ENCODE assay signal across 27 mouse cellular contexts in the genomic region with DNA sequence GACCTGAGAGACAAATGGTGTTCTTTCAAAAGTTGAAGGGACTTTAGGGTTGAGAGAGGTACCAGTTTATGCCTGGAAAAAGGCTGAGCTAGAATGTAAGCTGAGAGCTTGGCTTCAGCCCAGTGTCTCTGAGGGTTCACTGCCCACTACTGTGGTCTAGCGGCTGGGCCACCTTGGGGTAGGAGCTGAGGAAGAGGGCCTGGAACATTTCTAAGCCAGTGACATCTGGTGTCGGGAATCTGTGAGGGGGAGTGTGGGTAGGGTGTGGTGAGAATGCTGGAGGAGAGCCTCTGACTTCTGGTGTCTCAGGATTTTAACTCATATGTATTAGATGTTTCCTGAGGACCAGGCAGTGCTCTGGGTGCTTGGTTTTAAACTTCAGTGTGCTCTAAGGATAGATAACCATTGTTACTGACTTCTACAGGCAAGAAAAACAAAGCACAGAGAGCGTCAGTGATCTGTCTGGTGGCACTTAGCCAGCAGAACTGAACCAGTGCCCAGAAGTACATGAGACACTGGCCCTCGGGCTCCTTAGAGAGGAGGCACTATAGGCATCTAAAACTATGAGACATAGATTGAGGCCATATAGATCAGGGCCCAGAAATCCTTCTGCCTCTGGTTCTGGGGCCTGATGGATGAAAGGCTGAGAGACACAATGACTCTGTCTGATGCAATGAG. TPM values are rescaled to one million over a fixed set of nuclear protein-coding genes. Genes with fewer than 3 reads are reported as not detected.
DNase-seq lines count a peak whose midpoint lies in the region; ATAC-seq lines count a peak whose summit lies in the region.
"Had no signal": no experiment of that assay in that cellular context is flagged by ENCODE, and none has a peak within 500 bp of the region (broad histone marks: within the 10 kb centered on the region; RNA-seq: fewer than 3 reads in every experiment).

No protein-coding gene starts in this region.

- peaks cover 4% of the 10 kb centered on the region; the same call in 1 of the 2 replicates for H3K4me1 ChIP-seq in midbrain, embryonic 11.5 days (ENCODE audit: control insufficient read depth, insufficient read depth, low read length)
- H3K4me1 ChIP-seq: limb, embryonic 15.5 days; liver, embryonic 15.5 days had no signal

- no peak overlapping the region for H3K4me3 ChIP-seq in midbrain, embryonic 11.5 days (ENCODE audit: low read depth, low read length)
- H3K4me3 ChIP-seq: embryonic facial prominence, embryonic 12.5 days; erythroblast, embryonic 14.5 days; forebrain, embryonic 13.5 days; limb, embryonic 15.5 days; liver, embryonic 15.5 days; midbrain, embryonic 13.5 days; neural tube, embryonic 12.5 days had no signal

- no peak for ATAC-seq in cerebellum, adult (ENCODE audit: insufficient number of reproducible peaks, low FRiP score, low TSS enrichment)
- no peak for ATAC-seq in midbrain, embryonic 11.5 days (ENCODE audit: low FRiP score)
- no peak for ATAC-seq in megakaryocyte, adult 5-6 weeks (ENCODE audit: poor library complexity, severe bottlenecking)
- ATAC-seq: forebrain, embryonic 13.5 days; inflammation-experienced regulatory T-cells, adult 6 months; midbrain, embryonic 13.5 days had no signal

- no peak overlapping the region for H3K9ac ChIP-seq in midbrain, embryonic 11.5 days (ENCODE audit: low read length)
- H3K9ac ChIP-seq: embryonic facial prominence, embryonic 12.5 days; forebrain, embryonic 13.5 days; limb, embryonic 15.5 days; liver, embryonic 15.5 days; midbrain, embryonic 13.5 days; neural tube, embryonic 12.5 days had no signal

- H3K9me3 ChIP-seq in midbrain, embryonic 11.5 days (ENCODE audit: control insufficient read depth, low read length), result no peaks in the 10 kb centered on the region
- H3K9me3 ChIP-seq: embryonic facial prominence, embryonic 12.5 days; forebrain, embryonic 13.5 days; limb, embryonic 15.5 days; liver, embryonic 15.5 days; midbrain, embryonic 13.5 days; neural tube, embryonic 12.5 days had no signal

- no peak overlapping the region for H3K27ac ChIP-seq in midbrain, embryonic 11.5 days (ENCODE audit: low read depth, low read length)
- H3K27ac ChIP-seq: embryonic facial prominence, embryonic 12.5 days; limb, embryonic 15.5 days; liver, embryonic 15.5 days; midbrain, embryonic 13.5 days; neural tube, embryonic 12.5 days had no signal

- intact Hi-C loops in left cerebral cortex, postnatal 4 days (cut with DNase I), result no loop called here

- 71% methylated on average over 4 of the region's 4 CpGs for WGBS in midbrain, embryonic 11.5 days

- no peak overlapping the region for H3K4me2 ChIP-seq in midbrain, embryonic 11.5 days
- H3K4me2 ChIP-seq: embryonic facial prominence, embryonic 12.5 days; forebrain, embryonic 13.5 days; limb, embryonic 15.5 days; liver, embryonic 15.5 days; midbrain, embryonic 13.5 days; neural tube, embryonic 12.5 days had no signal

- no peaks in the 10 kb centered on the region for H3K27me3 ChIP-seq in midbrain, embryonic 11.5 days (ENCODE audit: control insufficient read depth, insufficient read depth, low read length)
- H3K27me3 ChIP-seq: embryonic facial prominence, embryonic 12.5 days; forebrain, embryonic 13.5 days; liver, embryonic 15.5 days; midbrain, embryonic 13.5 days; neural tube, embryonic 12.5 days had no signal

- DNase-seq in cerebellum, adult 18-20 months, result peak; percentile 72 to 78
- peak; percentile 69 for DNase-seq in left cerebral cortex, postnatal 4 days
- DNase-seq in left cerebral cortex, adult 11 months (ENCODE audit: low spot score), result no peak
- peak; percentile 76 for DNase-seq in cerebellum, adult 9-11 months
- DNase-seq in midbrain, embryonic 11.5 days (ENCODE audit: low spot score, missing footprints), result no peak
- DNase-seq in lung, postnatal 14 days, result no peak
- DNase-seq: adrenal gland, adult 8-10 months; B cell, adult 2 months; heart, adult 11 months; heart, postnatal 36 days; kidney, adult 9 months; kidney, postnatal 25 days; right cerebral cortex, postnatal 14 days; thymus, adult 18-20 months; thymus, postnatal 4 days had no signal

- no peaks in the 10 kb centered on the region for H3K36me3 ChIP-seq in midbrain, embryonic 11.5 days (ENCODE audit: control insufficient read depth, insufficient read depth, low read length)
- H3K36me3 ChIP-seq: embryonic facial prominence, embryonic 12.5 days; limb, embryonic 15.5 days; liver, embryonic 15.5 days; midbrain, embryonic 13.5 days; neural tube, embryonic 12.5 days had no signal

RNA-seq across cellular contexts. Expression of a gene that starts 23.6 kb away (rescaled TPM):
- total RNA-seq in left cerebral cortex, postnatal 4 days (2021), result 100 to 1,000 TPM; 271 to 272 TPM
- polyA plus RNA-seq in midbrain, embryonic 11.5 days (2014; fragmentation: Nextera tagmentation; extraction: Ambion mirVana), result 1.2 TPM in 2 replicates
- total RNA-seq in megakaryocyte, adult 5-6 weeks (2015), result not detected in 2 replicates
- not detected in 2 replicates for total RNA-seq in megakaryocyte, adult 5-6 weeks (2017)
- total RNA-seq: common myeloid progenitor, adult 5-6 weeks had no signal
- polyA plus RNA-seq: erythroblast, embryonic 14.5 days; heart, embryonic 14.5 days; liver, embryonic 15.5 days had no signal

Comparison
In these comparisons a context has a peak if more than half of its experiments do, and no peak if none do; other contexts are left out.
1. DNase-seq: peak in cerebellum, adult 18-20 months (2 of 2), left cerebral cortex, postnatal 4 days (single experiment) and cerebellum, adult 9-11 months (single experiment); none in left cerebral cortex, adult 11 months (single experiment), midbrain, embryonic 11.5 days (single experiment) and lung, postnatal 14 days (single experiment).
2. RNA of a gene that starts 23.6 kb away (total RNA-seq): 271 to 272 TPM in left cerebral cortex, postnatal 4 days; not detected in megakaryocyte, adult 5-6 weeks; every median in the first group is over 100 times any median in the second.